Mouse (Mus musculus): ENCODE data around the gene Smim6. TPM values are rescaled to one million over a fixed set of nuclear protein-coding genes. Genes with fewer than 3 reads are reported as not detected.

Smim6 gene
- not detected for total RNA-seq (2021)
- long read RNA-seq, partial matches to known transcripts = 0 of 1 reads
- long read RNA-seq, other reads (novel, unspliced or antisense) = 1 of 1 reads

DNA sequence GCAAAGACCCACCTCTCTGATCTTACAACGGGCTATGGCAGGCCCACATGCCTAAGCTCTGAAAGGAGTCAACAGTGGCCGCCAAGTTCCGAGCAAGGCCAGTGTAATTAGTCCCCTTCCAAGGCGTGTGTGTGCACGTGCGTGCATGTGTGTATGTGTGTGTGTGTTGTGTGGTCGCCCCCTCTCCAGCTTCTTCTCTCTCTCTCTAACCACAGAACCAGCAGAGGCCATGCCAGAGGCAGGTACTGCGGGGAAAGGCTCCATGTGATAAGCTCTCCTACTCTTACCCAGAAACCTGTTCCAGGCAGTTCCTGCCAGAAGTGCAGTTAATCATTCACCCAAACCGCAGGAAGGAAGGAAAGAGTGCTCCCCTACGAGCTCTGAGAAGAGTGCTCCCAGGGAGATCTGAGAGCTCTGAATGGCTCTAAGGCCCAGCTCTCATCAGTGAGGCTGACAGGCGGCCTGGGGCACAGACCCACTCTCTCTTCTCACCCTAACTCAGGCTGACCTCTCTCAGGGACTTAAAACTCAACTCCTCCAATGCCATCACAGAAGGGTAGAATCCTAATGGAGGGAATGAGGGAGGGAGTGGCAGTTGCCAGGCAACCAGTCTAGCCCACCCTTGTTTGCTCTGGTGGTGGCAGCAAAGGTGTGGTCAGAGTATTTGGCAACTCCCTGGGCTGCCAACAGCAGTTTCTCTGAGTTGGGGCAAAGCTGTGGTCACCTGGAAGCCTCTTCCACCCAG, at the start of gene Smim6:
TSS of gene Smim6 (plus strand) at position 386 of the 745 bp plus-strand sequence.
- DNase-seq (ENCODE audit: low spot score in 2 of 2) = no peak

DNA sequence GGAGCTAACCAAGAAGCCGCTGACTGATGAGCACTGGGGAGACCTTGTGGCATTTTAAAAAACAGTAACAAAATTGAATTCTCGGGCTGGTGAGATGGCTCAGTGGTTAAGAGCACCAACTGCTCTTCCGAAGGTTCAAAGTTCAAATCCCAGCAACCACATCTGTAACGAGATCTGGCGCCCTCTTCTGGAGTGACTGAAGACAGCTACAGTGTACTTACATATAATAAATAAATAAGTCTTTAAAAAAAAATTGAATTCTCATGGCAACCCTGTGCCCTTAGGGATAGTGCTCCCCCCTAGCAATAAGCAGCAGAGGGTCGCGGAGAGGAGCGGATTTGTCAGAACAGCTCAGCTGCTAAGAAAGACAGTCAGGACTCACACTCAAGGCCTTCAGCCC, 47.9 kb upstream of the Smim6 start:
- no peak for DNase-seq (ENCODE audit: low spot score in 2 of 2)

GRCm38 (mm10) chr11:115869393-115869792, 42.4 kb upstream of the Smim6 start:
- no peak for DNase-seq (ENCODE audit: low spot score in 2 of 2)

GRCm38 (mm10) chr11:115872437-115872836, 39.4 kb upstream of the Smim6 start:
- no peak for DNase-seq (ENCODE audit: low spot score in 2 of 2)

GRCm38 (mm10) chr11:115875935-115876334, 35.9 kb upstream of the Smim6 start:
- DNase-seq (ENCODE audit: low spot score in 2 of 2) = no peak

DNA sequence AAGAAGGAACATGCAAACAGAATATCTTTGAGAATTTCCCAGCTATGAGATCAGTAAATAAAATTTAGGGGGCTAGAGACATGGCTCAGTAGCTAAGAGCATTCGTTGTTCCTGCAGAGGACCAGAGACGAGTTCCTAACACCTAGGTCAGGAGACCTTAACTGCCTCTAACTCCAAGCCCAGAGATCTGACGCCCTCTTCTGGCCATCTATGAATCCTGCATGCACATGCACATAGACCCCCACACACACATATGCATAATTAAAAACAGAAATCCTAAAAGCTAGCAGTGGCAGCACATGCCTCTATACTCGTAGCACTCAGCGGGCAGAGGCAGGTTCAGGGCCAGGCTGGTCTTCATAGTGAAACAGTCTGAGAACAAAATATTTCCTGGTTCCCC, 35.4 kb upstream of the Smim6 start:
- no peak for DNase-seq (ENCODE audit: low spot score in 2 of 2)

GRCm38 (mm10) chr11:115877174-115877755, 34.6 kb upstream of the Smim6 start:
- DNase-seq (ENCODE audit: low spot score in 2 of 2) = no peak

DNA sequence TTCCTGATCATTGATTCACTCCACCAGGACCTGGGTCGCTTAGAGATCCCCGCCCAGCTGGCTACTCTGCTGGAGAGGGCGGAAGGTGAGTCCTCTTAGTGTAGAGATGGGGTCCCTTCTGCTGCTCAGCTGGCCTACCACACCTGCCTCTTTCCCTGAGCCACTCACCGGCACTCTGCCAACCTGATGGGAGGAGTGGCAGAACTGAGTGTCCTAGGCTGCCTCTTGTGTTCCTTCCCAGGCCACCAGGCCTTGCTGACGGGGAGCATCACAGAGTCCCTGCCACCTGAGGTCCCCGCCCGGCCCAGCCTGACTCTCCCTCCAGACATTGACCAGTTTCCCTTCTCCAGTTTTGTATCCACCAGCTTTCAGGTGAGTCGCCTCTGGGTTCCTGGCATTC, 33.7 kb upstream of the Smim6 start:
- no peak for DNase-seq (ENCODE audit: low spot score in 2 of 2)

DNA sequence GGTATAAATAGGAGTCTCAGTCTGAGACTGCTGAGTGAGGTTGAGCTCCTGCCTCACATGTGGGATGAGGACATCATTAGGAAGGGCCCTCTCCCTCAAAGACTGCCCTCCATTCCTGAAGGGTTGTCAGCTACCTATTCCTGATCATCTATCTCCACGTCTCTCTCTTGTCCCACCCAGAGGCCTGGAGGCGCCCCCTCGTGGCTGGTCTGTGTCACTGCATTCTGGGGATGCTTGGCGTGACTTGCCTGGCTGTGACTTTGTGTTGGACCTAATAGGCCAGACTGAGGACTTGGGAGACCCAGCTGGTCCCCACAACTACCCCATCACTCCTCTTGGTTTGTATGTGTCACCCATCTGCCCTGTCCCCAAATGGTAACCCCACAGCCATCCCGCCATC, 30.8 kb upstream of the Smim6 start:
- DNase-seq (ENCODE audit: low spot score in 2 of 2) = no peak

GRCm38 (mm10) chr11:115883251-115883650, 28.6 kb upstream of the Smim6 start:
- no peak for DNase-seq (ENCODE audit: low spot score in 2 of 2)

DNA sequence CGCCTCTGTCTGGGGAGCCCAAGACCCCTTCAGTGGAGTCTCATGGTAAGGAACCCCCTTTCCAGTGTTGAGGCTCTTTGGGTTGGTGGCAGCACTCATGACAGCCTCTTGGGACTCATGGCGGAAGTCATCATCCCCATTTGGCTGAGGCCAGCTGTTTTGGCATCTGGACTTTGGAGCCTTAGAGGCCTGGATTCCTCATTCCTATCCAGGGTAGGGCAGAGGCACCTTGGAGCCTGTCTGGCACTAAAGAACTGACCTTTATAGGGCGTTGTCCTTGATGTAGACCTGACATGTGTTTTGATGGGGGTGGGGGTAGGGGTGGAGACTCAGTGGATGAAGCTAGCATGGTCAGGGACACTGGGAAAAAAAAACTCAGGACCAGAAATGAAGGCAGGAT, 27.5 kb upstream of the Smim6 start:
- no peak for DNase-seq (ENCODE audit: low spot score in 2 of 2)

GRCm38 (mm10) chr11:115885281-115885680, 26.5 kb upstream of the Smim6 start:
- no peak for DNase-seq (ENCODE audit: low spot score in 2 of 2)

GRCm38 (mm10) chr11:115886446-115886845, 25.4 kb upstream of the Smim6 start:
- DNase-seq (ENCODE audit: low spot score in 2 of 2) = no peak

- DNase-seq (ENCODE audit: low spot score in 2 of 2) = no peak
Observed at GRCm38 (mm10) chr11:115888020-115888419, 23.8 kb upstream of the Smim6 start.

DNA sequence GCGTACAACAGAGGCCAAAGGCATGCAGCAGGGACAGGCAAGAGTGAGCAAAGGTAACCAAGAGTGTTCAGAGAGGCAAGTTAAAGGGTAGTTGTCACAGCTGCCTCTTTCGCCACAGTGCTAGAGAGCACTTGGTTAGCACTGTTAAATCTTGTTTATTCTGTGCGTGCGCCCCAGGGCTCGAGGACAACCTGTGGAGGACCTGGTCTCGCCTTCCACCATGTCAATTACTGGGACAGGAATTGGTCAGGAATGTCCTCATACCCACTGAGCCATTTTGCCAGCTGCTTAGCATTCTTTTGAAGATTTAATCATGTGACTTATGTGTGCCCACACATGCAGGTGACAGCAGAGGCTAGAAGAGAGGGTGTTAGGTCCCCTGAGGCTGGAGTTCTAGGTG, 22.7 kb upstream of the Smim6 start:
- no peak for DNase-seq (ENCODE audit: low spot score in 2 of 2)

- no peak for DNase-seq (ENCODE audit: low spot score in 2 of 2)
Observed at GRCm38 (mm10) chr11:115892213-115892612, 19.6 kb upstream of the Smim6 start.

DNA sequence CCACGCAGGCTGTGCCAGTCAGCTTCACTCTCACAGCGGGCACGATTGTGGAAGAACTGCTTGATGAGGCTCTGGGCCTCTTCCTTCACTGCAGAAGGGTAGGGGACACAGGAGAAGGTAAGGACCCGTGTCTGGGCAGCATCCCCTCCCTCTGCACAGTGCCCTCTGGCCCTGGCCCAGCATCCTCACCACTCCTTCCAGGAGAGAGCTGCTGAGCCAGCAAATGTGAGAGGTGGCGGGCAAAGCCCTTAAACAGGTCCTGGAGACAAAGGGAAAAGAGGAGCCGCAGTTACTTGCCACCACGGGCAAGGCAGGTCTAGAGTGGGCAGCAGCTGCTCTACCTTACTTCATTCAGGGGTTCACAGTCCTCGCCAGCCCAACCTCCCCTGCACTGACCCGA, 18.7 kb upstream of the Smim6 start:
- DNase-seq (ENCODE audit: low spot score in 2 of 2) = no peak

DNA sequence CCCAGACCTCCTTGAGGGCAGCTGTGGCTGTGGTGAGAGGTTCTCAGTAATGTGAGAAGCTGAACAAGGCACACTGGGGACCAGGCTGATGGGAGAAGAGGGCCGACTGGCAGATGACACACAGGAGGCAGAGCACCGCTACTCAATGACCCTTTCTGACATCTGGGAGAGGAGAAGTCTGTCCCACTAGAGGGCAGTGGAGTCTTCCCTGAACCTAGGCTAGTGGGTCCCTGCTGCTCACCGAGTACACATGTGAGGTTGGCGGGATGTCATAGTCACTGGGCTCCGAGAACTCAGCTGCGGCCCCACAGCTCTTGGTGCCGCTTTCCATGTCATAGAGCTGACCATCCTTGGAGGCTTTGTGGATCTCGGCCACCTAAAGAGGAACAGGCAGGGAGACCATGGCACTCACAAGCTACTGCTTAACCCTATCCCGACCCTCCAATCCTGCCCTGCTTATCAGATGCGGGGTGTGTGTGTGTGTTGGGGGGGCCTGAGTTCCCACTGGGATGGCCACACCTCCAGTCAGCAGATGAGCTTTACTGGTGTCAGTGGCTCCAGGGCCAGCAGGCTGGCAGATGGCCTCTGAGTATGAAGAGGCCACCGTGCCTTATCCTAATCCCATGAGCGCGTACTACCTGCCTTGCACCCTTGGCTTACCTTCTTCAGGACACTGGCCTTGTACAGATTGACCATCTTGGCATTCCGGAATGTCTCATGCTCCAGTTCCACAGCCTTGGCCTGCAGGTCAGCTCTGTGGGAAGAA, 16.9 kb upstream of the Smim6 start:
- peak in 1 of 2 experiments; percentile 32 for DNase-seq (ENCODE audit: low spot score in 2 of 2)

GRCm38 (mm10) chr11:115898446-115898845, 13.4 kb upstream of the Smim6 start:
- no peak for DNase-seq (ENCODE audit: low spot score in 2 of 2)

DNA sequence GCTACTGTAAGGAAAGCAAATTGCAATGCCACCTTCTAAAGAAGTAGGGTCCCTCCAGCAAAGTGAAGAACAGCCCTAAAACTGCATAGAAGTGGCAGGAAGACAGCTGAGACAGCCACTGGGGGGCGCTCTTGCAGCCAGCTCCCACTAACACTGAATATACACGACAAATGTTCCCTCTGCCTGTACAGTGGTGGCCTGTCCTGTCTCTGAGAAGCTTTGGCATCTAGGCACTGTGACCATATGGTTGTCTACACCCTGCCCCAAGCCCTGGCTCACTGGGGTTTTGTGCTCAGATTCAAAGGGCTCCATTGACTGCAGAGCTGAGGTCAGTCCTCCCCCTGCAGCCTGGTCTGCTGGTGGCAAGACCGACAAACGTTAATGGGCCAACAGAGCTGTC, 12.9 kb upstream of the Smim6 start:
- DNase-seq (ENCODE audit: low spot score in 2 of 2) = peak; percentile 50 to 76

- no peak for DNase-seq (ENCODE audit: low spot score in 2 of 2)
Observed at GRCm38 (mm10) chr11:115899486-115900266, 12.1 kb upstream of the Smim6 start, which contains the start of gene Smim5. TSS of gene Smim5 (plus strand) at chr11:115899966.
